Mouse (Mus musculus) kidney, postnatal 10 days (tissue): ENCODE measurements around the gene Tmem184a.

Experiments used
- DNase-seq: peaks from one replicate; pipeline ENCODE4 v3.0.0; 2021; ENCODE audit warnings: mixed read lengths

The Tmem184a gene

GRCm38 (mm10) chr5:139819538-139820181, at the start of gene Tmem184a:
Gene Tmem184a, minus strand, starts transcription at chr5:139819917.
- no peak for DNase-seq

GRCm38 (mm10) chr5:139862759-139863158, 43.0 kb upstream of the Tmem184a start:
- DNase-seq, result peak; percentile 88

- no peak for DNase-seq
These were observed 40.8 kb upstream of the Tmem184a start for GRCm38 (mm10) chr5:139860328-139861104.

GRCm38 (mm10) chr5:139849626-139850320, 30.1 kb upstream of the Tmem184a start:
- DNase-seq, result peak; percentile 70

- DNase-seq, result no peak
These were observed 19.4 kb upstream of the Tmem184a start for GRCm38 (mm10) chr5:139839142-139839541.

- DNase-seq, result peak; percentile 82
These were observed 18.8 kb upstream of the Tmem184a start for GRCm38 (mm10) chr5:139838476-139838892.

- no peak for DNase-seq
These were observed 16.0 kb upstream of the Tmem184a start for GRCm38 (mm10) chr5:139835706-139836105.

- no peak for DNase-seq
These were observed 12.4 kb upstream of the Tmem184a start for GRCm38 (mm10) chr5:139832125-139832524.

GRCm38 (mm10) chr5:139830734-139831133, 11.0 kb upstream of the Tmem184a start:
- no peak for DNase-seq

- no peak for DNase-seq
These were observed 9.7 kb upstream of the Tmem184a start for GRCm38 (mm10) chr5:139829384-139829783.

GRCm38 (mm10) chr5:139827593-139827992, 7.9 kb upstream of the Tmem184a start:
- no peak for DNase-seq

GRCm38 (mm10) chr5:139826357-139827055, 6.8 kb upstream of the Tmem184a start, which contains the start of the genes Gm26938 and Psmg3:
Gene Gm26938, minus strand, starts transcription at chr5:139826407.
Gene Psmg3, minus strand, starts transcription at chr5:139826885.
- DNase-seq, result peak; percentile 89

- DNase-seq, result no peak
These were observed 6.2 kb upstream of the Tmem184a start for GRCm38 (mm10) chr5:139825947-139826346.

- DNase-seq, result no peak
These were observed 4.8 kb upstream of the Tmem184a start for GRCm38 (mm10) chr5:139824531-139824930.

GRCm38 (mm10) chr5:139821466-139822459, 2.0 kb upstream of the Tmem184a start:
- DNase-seq, result no peak

- peak; percentile 69 for DNase-seq
These were observed 916 bp downstream of the Tmem184a start for GRCm38 (mm10) chr5:139818801-139819200.

- no peak for DNase-seq
These were observed 1.7 kb downstream of the Tmem184a start for GRCm38 (mm10) chr5:139818056-139818455.

- DNase-seq, result no peak
These were observed 2.4 kb downstream of the Tmem184a start for GRCm38 (mm10) chr5:139817292-139817691.

GRCm38 (mm10) chr5:139816445-139816844, 3.3 kb downstream of the Tmem184a start:
- DNase-seq, result no peak

- DNase-seq, result no peak
These were observed 3.8 kb downstream of the Tmem184a start for GRCm38 (mm10) chr5:139815964-139816363.

- peak; percentile 83 for DNase-seq
These were observed 5.7 kb downstream of the Tmem184a start for GRCm38 (mm10) chr5:139813963-139814381.

- no peak for DNase-seq
These were observed 6.6 kb downstream of the Tmem184a start for GRCm38 (mm10) chr5:139813126-139813490.
